In the genomic region with DNA sequence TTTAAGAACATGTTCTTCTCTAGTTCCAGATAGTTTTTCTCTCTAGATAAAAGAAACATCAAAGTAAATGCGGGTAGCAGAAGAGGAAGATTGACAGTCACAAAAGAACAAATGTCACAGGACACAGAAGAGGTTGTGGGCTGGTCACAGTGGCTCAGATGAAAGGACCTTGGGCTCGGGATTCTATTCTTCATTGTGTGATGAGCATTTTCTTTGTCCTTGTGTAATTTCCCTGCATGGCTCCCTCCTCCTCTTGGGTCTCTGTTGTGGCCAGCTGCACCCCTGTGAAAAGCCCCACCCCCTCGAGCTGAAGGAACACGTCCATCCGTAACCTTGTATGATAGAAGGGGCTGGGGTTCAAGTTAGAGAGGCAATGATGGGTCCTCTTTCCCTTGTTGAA, we compare ENCODE assay signal across 20 mouse cellular contexts.
DNase-seq lines count a peak whose midpoint lies in the region; ATAC-seq lines count a peak whose summit lies in the region.
"Had no signal": no experiment of that assay in that cellular context is flagged by ENCODE, and none has a peak within 500 bp of the region (broad histone marks: within the 10 kb centered on the region; RNA-seq: fewer than 3 reads in every experiment).

No protein-coding gene starts in this region.

- WGBS in forebrain, embryonic 13.5 days: 21% methylated on average over 5 of the region's 5 CpGs
- 33% methylated on average over 5 of the region's 5 CpGs for WGBS in forebrain, embryonic 14.5 days
- 20% methylated on average over 5 of the region's 5 CpGs for WGBS in midbrain, embryonic 10.5 days
- 15% methylated on average over 5 of the region's 5 CpGs for WGBS in midbrain, embryonic 14.5 days

- 0 out of 2 replicates have a peak overlapping the region, but pooled peaks have one; percentile 22 for H3K27ac ChIP-seq in forebrain, embryonic 13.5 days
- no peak overlapping the region for H3K27ac ChIP-seq in forebrain, embryonic 14.5 days (ENCODE audit: low read depth, low read length)
- H3K27ac ChIP-seq in midbrain, embryonic 10.5 days (replicated peaks): peak overlapping the region; percentile 89
- no peak overlapping the region for H3K27ac ChIP-seq in midbrain, embryonic 14.5 days (replicated peaks; ENCODE audit: low read depth, low read length)
- H3K27ac ChIP-seq: heart, embryonic 13.5 days; hindbrain, embryonic 13.5 days had no signal

- H3K4me2 ChIP-seq in forebrain, embryonic 13.5 days: no peak overlapping the region
- no peak overlapping the region for H3K4me2 ChIP-seq in forebrain, embryonic 14.5 days (ENCODE audit: low read length)
- H3K4me2 ChIP-seq in midbrain, embryonic 14.5 days (ENCODE audit: low read length): no peak overlapping the region
- H3K4me2 ChIP-seq: heart, embryonic 13.5 days; hindbrain, embryonic 13.5 days had no signal

- H3K9ac ChIP-seq in forebrain, embryonic 13.5 days: no peak overlapping the region
- H3K9ac ChIP-seq in forebrain, embryonic 14.5 days (ENCODE audit: low read length): no peak overlapping the region
- H3K9ac ChIP-seq in midbrain, embryonic 14.5 days (replicated peaks; ENCODE audit: low read length): no peak overlapping the region
- H3K9ac ChIP-seq: heart, embryonic 13.5 days; hindbrain, embryonic 13.5 days had no signal

- DNase-seq in adrenal gland, adult (ENCODE audit: inconsistent age in 2 of 2, low spot score in 1 of 2): peak; percentile 25 to 49
- DNase-seq in adrenal gland, adult 8-10 months: no peak
- DNase-seq in forebrain, embryonic 14.5 days (ENCODE audit: low spot score): no peak
- DNase-seq in midbrain, embryonic 10.5 days (ENCODE audit: low spot score): peak; percentile 36
- no peak for DNase-seq in midbrain, embryonic 14.5 days
- DNase-seq in urinary bladder, postnatal 36 days (ENCODE audit: low spot score in 2 of 2): no peak
- DNase-seq: adrenal gland, postnatal 25 days; B cell, adult 2 months; cerebellum, adult 18-20 months; cerebellum, adult 9-11 months; gastrocnemius, postnatal 36 days; heart, adult 11 months; heart, postnatal 36 days had no signal

- no peak overlapping the region for H3K4me3 ChIP-seq in forebrain, embryonic 13.5 days
- no peak overlapping the region for H3K4me3 ChIP-seq in forebrain, embryonic 14.5 days (ENCODE audit: low read depth, low read length)
- no peak overlapping the region for H3K4me3 ChIP-seq in midbrain, embryonic 10.5 days
- no peak overlapping the region for H3K4me3 ChIP-seq in midbrain, embryonic 14.5 days (replicated peaks; ENCODE audit: low read depth, low read length)
- H3K4me3 ChIP-seq: embryonic facial prominence, embryonic 10.5 days; heart, embryonic 13.5 days; hindbrain, embryonic 13.5 days had no signal

- no peak for ATAC-seq in forebrain, embryonic 13.5 days
- no peak for ATAC-seq in forebrain, embryonic 14.5 days
- ATAC-seq in midbrain, embryonic 14.5 days (ENCODE audit: low FRiP score, low TSS enrichment): no peak
- ATAC-seq: CD4-positive, CD25-positive, alpha-beta regulatory T cell, adult 4 months; intestine, embryonic 16.5 days had no signal

- peaks cover 28% of the 10 kb centered on the region for H3K36me3 ChIP-seq in forebrain, embryonic 13.5 days (ENCODE audit: poor library complexity, severe bottlenecking)
- H3K36me3 ChIP-seq in forebrain, embryonic 14.5 days (ENCODE audit: control insufficient read depth, insufficient read depth, low read length): peaks cover 18% of the 10 kb centered on the region
- peaks cover 46% of the 10 kb centered on the region for H3K36me3 ChIP-seq in midbrain, embryonic 10.5 days
- H3K36me3 ChIP-seq in midbrain, embryonic 14.5 days (ENCODE audit: control insufficient read depth, insufficient read depth, low read length): no peaks in the 10 kb centered on the region
- H3K36me3 ChIP-seq: G1E; hindbrain, embryonic 13.5 days had no signal

- no peaks in the 10 kb centered on the region for H3K9me3 ChIP-seq in forebrain, embryonic 13.5 days (replicated peaks)
- H3K9me3 ChIP-seq in forebrain, embryonic 14.5 days (replicated peaks; ENCODE audit: control insufficient read depth, low read length): no peaks in the 10 kb centered on the region
- H3K9me3 ChIP-seq in midbrain, embryonic 10.5 days (replicated peaks): no peaks in the 10 kb centered on the region
- H3K9me3 ChIP-seq in midbrain, embryonic 14.5 days (ENCODE audit: control insufficient read depth, low read length): no peaks in the 10 kb centered on the region
- H3K9me3 ChIP-seq: embryonic facial prominence, embryonic 10.5 days; heart, embryonic 13.5 days; hindbrain, embryonic 13.5 days had no signal

- H3K27me3 ChIP-seq in forebrain, embryonic 13.5 days: no peaks in the 10 kb centered on the region
- no peaks in the 10 kb centered on the region for H3K27me3 ChIP-seq in forebrain, embryonic 14.5 days (replicated peaks; ENCODE audit: control insufficient read depth, insufficient read depth, low read length)
- H3K27me3 ChIP-seq in midbrain, embryonic 10.5 days (ENCODE audit: low read depth, poor library complexity, severe bottlenecking): 0 out of 2 replicates have a peak, but pooled peaks cover 8% of the 10 kb centered on the region
- no peaks in the 10 kb centered on the region for H3K27me3 ChIP-seq in midbrain, embryonic 14.5 days (ENCODE audit: control insufficient read depth, insufficient read depth, low read length)

- peaks cover 52% of the 10 kb centered on the region for H3K4me1 ChIP-seq in forebrain, embryonic 13.5 days
- H3K4me1 ChIP-seq in forebrain, embryonic 14.5 days (ENCODE audit: control insufficient read depth, insufficient read depth, low read length): peaks cover 35% of the 10 kb centered on the region
- peaks cover 70% of the 10 kb centered on the region for H3K4me1 ChIP-seq in midbrain, embryonic 10.5 days
- H3K4me1 ChIP-seq in midbrain, embryonic 14.5 days (ENCODE audit: control insufficient read depth, insufficient read depth, low read length): peaks cover 28% of the 10 kb centered on the region

Comparison
In these comparisons a context has a peak if more than half of its experiments do, and no peak if none do; other contexts are left out.
1. DNase-seq: peak in adrenal gland, adult (2 of 2) and midbrain, embryonic 10.5 days (single experiment); none in adrenal gland, adult 8-10 months (single experiment), forebrain, embryonic 14.5 days (single experiment), midbrain, embryonic 14.5 days (single experiment) and urinary bladder, postnatal 36 days (0 of 2).
2. H3K27ac ChIP-seq: peak in forebrain, embryonic 13.5 days (single experiment) and midbrain, embryonic 10.5 days (single experiment); none in forebrain, embryonic 14.5 days (single experiment) and midbrain, embryonic 14.5 days (single experiment).